Mouse (Mus musculus) c-Kit-positive CD71-negative TER-119-negative erythroid progenitor cells, embryonic 14.5 days (primary cell): Measurements from ENCODE around the gene Sall4.
A peak's percentile ranks its signal among the peaks of the same experiment; 100 is the strongest.

Experiments used
- DNase-seq: peaks from one replicate; pipeline ENCODE4 v3.0.0-alpha.2; 2013; ENCODE audit warnings: low read depth

Gene Sall4

DNA sequence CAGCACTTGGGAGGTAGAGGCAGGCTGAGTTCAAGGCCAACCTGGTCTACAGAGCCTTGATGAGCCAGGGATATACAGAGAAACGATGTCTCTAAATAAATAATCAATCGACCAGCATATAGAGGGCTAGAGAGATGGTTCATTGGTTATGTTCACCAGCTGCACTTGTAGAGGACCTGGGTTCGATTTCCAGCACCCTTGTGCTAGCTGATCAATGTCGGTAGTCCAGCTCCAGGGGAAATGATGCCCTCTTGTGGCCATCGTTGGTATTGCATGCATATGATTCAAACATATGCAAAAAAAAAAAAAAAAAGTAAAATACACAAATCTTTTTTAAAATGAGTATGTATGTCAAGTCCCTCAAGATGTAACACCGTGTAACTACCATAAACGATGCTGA lies 25.1 kb downstream of the Sall4 start:
- DNase-seq: no peak

DNA sequence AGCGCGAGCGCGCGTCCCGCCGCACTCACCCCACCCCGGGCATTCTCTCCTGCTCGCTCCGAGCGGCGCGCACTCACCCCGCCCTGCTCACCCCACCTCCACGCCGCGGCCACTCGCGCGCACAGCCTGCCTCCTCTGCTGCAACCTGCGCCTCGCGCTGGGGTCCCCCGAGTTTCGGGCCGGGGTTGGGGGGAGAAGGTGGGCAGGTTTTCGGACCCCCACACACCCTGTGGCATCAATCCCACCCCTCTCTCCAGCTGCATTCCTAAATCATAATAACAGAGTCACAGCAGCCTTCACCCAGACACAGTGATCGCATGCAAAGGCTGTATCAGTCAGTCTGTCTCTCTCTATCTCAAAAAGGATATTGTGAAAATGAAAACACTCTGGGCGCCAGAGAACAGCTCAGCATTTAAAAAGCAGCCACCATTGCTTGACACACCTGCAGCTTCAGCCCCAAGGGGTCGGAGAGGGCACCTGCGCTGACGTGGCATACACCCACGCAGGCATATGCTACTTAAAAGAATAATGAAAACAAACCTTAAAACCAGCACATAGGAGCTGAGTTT lies 25.6 kb downstream of the Sall4 start, which contains the start of gene Atp9a:
Gene Atp9a, minus strand, starts transcription at position 351 of the 569 bp plus-strand sequence.
- no peak for DNase-seq

DNA sequence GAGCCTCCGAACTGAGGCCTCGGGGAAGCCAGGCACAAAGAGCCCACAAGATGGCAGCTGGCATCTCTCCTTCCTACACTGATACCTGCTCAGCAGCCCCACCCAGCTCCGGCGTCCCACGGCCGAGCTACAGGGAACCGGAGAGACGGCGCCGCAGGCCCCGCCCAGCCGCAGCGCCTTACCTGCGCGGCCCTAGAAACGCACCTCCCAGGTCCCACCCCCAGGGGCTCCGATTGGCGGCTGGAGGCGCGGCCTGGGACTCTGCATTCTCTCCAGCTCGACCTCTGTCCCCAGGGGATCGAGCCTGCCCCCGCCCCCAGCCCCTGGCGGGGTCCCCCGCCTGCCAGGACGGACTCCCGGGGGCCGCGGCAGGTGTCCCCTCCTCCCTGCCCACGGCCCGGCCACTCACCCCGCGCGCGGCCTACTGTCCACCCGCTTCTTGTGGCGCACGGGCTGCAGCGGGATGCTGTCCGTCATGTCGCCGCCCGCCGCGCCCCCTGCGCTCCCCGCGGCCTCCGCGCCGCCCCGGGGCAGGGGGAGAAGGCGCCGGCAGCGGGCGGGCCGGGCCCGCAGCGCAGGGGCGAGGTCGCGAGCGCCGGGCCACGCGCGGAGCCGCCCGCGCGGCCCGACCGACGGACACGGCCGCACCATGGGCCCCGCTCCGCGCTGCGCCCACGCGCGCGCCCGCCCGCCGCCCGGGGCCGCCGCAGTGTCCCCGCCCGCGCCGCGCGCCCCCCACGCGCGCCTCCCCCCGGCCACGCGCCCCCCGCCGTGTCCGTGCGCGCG lies 26.3 kb downstream of the Sall4 start:
- peak; percentile 12 for DNase-seq

DNA sequence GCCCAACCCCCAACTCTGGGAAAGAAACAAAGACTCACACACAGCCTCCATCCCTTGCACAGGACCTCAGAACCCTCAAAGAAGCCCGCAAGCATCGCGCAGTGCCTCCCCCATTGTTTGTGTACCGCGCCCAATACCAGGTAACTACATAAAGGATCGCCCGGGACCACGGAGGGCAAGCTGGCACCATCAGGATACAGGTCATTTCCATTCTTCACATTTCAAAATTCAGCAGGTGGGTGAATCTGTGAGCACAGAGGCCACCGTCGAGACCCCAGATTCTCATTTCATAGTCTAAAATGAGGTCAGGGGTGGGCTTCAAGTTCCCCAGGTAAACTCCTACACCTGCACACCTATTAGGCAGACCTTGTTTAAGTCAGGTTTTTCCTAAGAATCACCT lies 27.2 kb downstream of the Sall4 start:
- no peak for DNase-seq

DNA sequence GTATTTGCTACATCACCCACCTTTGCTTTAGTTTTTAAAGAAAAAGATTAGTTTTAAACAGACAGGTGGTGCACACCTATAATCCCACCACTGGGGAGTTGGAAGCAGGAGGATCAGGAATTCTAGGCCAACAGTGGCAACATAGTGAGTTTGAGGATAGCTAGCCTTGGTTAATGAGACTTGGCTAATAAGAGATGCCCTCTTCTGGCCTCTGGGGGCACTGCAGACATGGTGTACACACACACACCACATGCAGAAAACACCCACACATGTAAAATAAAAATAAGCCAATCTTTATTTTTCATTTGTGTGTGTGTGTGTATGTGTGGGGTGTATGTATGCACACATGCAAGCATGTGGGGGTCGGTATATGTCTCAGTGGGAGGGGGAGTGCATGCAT lies 28.9 kb downstream of the Sall4 start:
- DNase-seq: no peak

DNA sequence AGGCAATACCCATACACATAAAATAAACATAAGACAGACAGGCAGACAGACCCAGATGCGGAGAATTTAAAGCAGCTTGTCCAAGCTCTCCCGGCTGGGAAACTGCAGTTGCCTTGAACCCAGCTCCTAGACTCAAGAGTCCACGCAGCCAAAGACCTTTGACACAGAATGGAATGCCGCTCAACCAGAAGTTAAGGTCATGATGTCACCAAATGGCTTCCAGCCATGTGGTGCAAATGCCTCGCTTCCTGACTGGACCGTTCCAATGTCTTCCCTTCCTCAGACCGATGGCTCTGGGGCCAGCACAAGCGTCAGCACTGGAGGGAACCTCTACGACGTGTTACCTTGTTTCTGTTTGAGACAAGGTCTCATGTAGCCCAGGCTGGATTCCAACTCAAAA lies 29.9 kb downstream of the Sall4 start:
- no peak for DNase-seq

DNA sequence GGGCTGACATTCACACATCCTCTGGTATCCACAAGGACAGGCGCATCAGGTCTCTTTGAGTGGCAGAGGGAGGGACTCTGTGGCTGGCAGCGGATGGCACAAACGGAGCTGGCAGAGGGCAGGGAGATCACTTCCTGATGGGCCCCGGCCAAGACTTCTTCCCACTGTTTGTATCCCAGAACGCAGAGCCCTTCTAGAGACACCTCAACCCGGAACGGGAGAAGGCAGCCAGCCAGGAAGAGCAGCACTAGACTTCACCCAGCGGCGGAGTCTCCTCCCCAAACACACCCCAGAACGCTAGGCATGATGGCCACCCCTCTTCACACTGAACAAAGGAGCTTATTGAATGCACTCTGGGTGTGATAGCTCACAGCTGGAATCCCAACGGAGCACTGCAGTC lies 33.7 kb downstream of the Sall4 start:
- DNase-seq: no peak

DNA sequence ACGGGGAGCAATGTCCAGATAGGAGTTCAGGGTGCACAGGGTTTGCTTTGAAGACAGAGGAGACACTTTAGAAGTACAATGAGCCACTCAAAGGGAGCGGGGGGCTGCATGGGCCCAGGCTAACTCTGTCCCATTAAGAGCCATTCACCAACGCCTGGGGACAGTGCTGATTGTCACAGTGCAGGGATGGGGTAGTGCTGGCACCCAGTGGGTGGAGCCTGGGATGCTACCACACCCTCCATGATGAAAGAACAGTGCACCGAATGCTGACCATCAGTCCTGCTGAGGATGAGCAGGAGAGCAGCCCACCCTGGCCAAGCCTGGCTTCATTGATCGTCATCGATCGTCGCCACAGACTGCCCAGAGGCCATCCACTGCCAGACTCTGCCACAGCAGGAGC lies 36.5 kb downstream of the Sall4 start:
- no peak for DNase-seq

DNA sequence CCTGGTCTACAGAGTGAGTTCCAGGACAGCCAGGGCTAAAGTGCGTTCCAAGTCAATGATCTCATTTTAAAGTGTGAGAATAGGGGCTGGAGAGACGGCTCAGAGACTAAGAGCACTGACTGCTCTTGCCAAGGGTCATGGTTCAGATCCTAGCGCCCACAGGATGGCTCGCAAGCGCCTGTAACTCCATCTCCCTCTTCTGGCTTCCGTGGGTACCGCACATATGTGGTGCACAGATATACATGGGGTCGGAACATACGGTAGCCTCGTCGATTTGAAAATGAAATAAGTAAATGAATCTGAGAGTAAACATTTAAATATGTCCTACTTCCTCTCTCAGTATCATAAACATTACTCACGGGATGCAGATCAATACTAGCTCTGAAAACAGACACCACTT lies 38.0 kb downstream of the Sall4 start:
- no peak for DNase-seq

DNA sequence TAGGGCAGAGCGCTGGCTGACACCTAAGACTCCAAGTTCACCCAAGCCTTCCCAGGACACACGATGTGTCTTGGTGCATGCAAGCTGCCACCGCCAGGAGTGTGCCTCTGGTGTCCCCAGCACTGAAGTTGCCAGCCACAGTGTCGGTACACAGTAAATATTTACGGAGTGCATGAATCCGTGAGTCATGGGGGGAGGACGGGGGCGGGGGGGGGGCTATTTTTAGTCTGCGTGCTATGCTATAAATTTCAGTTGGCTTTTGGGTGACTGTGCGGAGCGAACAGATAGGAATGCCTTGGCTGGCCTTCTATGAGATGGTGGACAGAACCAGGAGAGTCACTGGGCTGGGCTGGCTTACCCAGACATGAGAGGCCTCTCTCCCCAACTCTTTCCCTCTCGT lies 39.7 kb downstream of the Sall4 start:
- no peak for DNase-seq

DNA sequence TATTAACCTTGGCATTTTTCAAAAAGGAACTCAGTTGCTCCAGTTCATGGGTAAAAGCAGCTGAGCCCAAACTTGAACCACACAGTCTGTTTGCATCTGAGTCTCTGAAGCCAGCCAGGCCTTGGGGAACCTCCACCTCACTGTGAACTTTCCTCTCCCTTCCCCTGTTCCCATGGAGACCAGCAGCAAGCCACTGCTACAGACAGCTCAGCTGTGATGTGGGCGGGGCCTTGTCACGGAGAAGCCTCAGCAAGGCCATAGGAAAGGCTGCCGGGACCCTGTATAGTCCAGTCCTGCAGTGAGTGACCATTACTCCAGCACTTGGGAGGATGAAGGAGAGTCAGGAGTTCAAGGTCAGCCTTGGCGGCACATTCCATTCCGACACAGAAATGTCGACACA lies 41.7 kb downstream of the Sall4 start:
- DNase-seq: no peak

DNA sequence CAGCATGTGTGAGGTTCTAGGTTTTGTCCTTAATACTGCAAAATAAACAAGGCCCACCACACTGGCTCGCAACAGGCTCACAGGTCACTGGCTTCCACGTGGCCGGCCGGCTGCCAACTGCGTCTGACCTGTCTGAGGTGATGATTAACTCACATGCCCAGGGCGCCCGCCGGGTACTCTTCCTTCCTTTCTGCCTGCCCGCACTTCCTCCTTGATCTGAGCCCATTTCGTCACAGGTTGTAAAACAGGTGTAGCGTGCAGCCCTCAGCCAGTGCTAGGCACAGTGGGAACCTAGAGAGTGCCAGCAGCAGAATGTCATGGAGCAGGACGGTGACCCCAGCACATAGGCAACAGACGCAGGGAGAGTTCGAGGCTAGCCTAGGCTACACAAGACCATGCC lies 46.4 kb downstream of the Sall4 start:
- no peak for DNase-seq

DNA sequence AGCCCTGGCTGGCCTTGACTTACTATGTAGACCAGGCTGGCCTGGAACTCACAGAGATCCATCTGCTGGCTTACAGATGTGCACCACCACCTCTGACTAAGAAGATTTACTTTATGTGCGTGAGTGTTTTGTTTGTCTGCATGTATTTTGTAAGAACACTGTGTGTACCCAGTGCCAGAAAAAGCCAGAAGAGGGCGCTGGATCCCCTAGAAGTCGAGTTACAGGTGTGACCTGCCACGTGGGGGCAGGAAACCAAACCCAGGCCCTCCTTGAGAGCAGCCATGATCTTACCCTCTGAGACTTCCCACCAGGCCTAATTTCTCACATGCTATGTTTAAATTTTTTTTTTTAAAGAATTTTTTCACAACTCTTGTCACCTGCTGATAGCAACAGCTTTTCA lies 48.0 kb downstream of the Sall4 start:
- DNase-seq: no peak

DNA sequence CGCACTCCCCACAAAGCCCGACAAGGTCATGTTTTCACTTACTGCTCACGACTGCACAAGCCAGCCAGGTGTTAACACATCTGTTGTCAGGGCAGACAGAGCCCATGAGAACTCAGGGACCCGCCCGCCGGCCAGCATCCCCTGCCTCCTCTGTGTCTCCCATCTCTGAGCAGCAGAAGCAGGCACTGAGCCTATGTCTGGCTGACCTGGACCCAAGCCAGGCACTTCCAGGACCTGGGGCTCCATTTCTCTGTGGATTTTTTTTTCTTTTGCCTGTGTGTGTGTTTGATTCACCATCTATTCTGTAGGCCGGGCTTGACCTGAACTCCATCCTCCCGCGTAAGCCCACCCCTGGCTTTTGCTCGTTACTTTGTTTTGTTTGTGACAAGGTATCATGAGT lies 49.0 kb downstream of the Sall4 start:
- DNase-seq: no peak

DNA sequence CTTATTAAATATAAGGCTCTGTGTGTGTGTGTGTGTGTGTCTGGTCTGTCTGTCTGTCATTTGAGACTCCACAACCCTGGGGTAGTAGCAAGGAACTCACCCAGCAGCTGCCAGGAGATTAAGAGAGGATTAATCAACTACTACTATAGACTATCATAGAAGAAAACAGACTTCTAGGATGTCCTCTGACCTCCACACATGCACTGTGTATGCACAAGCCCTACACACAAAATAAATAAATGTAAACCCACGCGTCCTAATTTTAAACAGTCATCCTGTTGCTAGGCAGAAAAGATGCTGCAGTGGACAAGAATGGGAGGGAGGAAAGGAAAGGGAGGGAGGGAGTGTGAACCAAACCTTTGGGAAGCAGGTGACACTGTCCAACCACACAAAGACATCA lies 49.5 kb downstream of the Sall4 start:
- DNase-seq: no peak

DNA sequence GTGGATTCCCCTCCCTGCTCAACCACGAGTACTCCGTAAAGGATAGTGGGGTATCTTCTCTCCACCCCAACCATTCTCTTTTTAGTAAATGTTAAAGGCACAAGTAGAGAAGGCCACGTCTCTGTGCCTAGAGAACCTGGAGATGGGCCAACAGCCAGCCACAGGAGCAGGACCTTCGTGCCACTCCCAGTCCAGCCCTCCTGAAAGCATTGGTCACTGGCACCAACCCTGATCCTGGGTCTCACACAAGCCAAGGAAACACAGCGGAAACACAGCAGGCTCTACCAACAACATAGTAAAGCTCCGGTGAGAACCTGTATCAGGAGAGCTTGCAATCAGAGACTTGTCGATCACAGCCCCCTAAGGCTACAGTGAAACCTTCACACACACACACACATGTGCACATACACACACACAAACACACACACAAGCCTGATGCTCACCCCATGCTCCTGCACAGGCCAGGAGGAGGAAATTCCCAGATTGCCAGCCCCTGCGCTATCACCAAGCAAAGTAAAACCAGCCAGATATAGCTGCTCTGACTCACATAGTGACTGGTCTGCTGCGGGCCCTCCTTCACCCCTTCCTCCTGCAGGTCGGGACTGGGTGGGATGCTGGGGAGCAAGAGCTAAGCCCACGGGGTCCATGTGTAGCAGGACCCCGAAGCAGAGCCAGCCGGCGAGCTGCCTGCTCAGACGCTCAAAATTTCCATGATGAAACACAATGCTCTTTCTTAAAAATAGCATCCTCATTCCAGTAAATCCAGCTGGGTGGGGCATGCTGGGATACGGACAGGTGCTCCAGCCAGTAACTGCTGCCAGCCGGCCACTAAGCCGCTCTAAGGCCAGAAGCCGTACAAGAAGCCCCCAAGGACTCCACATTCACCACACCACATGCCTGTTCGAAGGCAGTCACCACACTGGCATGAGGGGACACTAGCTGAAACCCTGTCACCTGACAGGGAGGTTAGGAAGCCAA lies 55.3 kb downstream of the Sall4 start:
- DNase-seq: no peak

DNA sequence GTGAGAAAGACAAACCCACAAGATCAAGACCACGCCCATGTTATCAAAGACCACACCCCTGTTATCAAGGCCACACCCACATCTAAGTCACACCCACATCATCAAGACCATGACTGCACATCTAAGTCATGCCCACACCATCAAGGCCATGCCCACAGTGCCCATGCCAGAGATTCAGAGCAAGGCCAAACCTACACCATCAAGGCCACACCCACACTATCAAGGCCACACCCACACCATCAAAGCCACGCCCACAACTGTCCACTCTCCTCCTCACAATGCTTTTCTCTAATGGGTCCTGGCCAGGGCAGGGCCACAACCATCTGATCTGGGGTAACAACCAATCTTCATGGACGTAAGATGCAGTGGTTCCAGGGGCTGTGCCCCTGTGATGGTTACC lies 56.8 kb downstream of the Sall4 start:
- DNase-seq: no peak

DNA sequence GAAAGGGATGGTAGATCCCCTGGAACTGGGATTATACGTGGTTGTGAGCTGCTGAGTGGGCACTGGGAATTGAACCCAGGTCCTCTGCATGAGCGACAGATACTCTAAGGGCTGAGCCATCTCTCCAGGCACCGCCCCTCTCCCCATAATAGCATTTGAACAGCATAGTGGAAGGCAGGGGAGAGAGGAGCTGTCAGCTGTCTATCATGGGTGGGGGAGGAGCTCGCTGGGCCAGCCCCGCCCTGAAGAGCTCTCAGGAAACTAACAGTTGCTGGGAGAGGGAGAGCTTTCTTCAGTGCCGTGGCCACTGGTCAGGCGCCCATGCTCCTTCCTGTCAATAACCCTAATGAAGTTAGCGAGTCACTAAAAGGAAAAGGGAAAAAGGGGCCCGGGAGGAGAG lies 60.0 kb downstream of the Sall4 start:
- DNase-seq: no peak

DNA sequence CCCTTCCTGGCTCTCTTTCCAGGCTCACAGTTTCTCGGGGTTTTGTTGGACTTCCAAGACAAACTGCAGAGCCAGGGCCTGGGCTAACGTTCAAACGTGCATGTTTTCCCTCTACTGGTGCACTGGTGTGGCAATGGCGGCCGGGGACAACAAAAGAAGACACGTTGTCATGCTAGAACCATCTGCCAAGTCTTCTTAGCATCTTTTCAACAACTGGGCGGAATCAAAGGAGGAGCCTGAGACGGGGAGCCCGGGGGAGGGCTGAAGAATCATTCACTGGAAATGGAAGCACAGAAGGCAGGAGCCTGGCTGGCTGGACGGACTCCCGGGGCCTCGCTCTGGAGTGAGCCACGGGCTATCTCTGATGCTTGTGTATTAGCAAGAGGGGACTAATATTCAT lies 65.5 kb downstream of the Sall4 start:
- DNase-seq: no peak
